Mouse (Mus musculus): ENCODE results near the gene Nostrin. TPM values are rescaled to one million over a fixed set of nuclear protein-coding genes. Genes with fewer than 3 reads are reported as not detected.
A peak's percentile ranks its signal among the peaks of the same experiment; 100 is the strongest.

Gene Nostrin
- polyA plus RNA-seq, 1 experiment from 2014 or later = 2.6 TPM

- no peak for DNase-seq (ENCODE audit: low spot score)
These were observed 55.5 kb downstream of the Nostrin start for GRCm38 (mm10) chr2:69191059-69191458.

GRCm38 (mm10) chr2:69193555-69193954 lies 58.0 kb downstream of the Nostrin start:
- no peak for DNase-seq (ENCODE audit: low spot score)

GRCm38 (mm10) chr2:69205185-69205584 lies 69.6 kb downstream of the Nostrin start:
- no peak for DNase-seq (ENCODE audit: low spot score)

GRCm38 (mm10) chr2:69205791-69206351 lies 70.3 kb downstream of the Nostrin start, which contains the start of gene Spc25:
TSS of gene Spc25 (minus strand) at chr2:69206194.
- peak; percentile 93 for DNase-seq (ENCODE audit: low spot score)

GRCm38 (mm10) chr2:69206523-69206922 lies 70.9 kb downstream of the Nostrin start:
- no peak for DNase-seq (ENCODE audit: low spot score)

- DNase-seq (ENCODE audit: low spot score) = no peak
These were observed 74.1 kb downstream of the Nostrin start for GRCm38 (mm10) chr2:69209684-69210083.

GRCm38 (mm10) chr2:69210773-69211172 lies 75.2 kb downstream of the Nostrin start, which contains the start of gene G6pc2:
TSS of gene G6pc2 (plus strand) at chr2:69211073.
- DNase-seq (ENCODE audit: low spot score) = no peak

GRCm38 (mm10) chr2:69212652-69213051 lies 77.1 kb downstream of the Nostrin start:
- DNase-seq (ENCODE audit: low spot score) = no peak

GRCm38 (mm10) chr2:69215242-69215641 lies 79.6 kb downstream of the Nostrin start:
- DNase-seq (ENCODE audit: low spot score) = no peak

- DNase-seq (ENCODE audit: low spot score) = no peak
These were observed 86.3 kb downstream of the Nostrin start for GRCm38 (mm10) chr2:69221868-69222416.

- no peak for DNase-seq (ENCODE audit: low spot score)
These were observed 87.2 kb downstream of the Nostrin start for GRCm38 (mm10) chr2:69222815-69223214.

- DNase-seq (ENCODE audit: low spot score) = no peak
These were observed 89.1 kb downstream of the Nostrin start for GRCm38 (mm10) chr2:69224724-69225123.

GRCm38 (mm10) chr2:69226876-69227275 lies 91.3 kb downstream of the Nostrin start:
- no peak for DNase-seq (ENCODE audit: low spot score)

GRCm38 (mm10) chr2:69228635-69229034 lies 93.0 kb downstream of the Nostrin start:
- no peak for DNase-seq (ENCODE audit: low spot score)

- DNase-seq (ENCODE audit: low spot score) = no peak
These were observed 94.5 kb downstream of the Nostrin start for GRCm38 (mm10) chr2:69230137-69230536.

GRCm38 (mm10) chr2:69232101-69232500 lies 96.5 kb downstream of the Nostrin start:
- DNase-seq (ENCODE audit: low spot score) = no peak

- DNase-seq (ENCODE audit: low spot score) = no peak
These were observed 99.5 kb downstream of the Nostrin start for GRCm38 (mm10) chr2:69234976-69235678.

Other genes with a start within 250 kb of the Nostrin start
- 205 and 216 TPM in 2 replicates for gene Spc25, start 70.4 kb downstream of the Nostrin start, polyA plus RNA-seq (2015; fragmentation: Nextera tagmentation; extraction: Ambion mirVana)
- gene G6pc2, start 75.3 kb downstream of the Nostrin start, polyA plus RNA-seq (2015; fragmentation: Nextera tagmentation; extraction: Ambion mirVana) = not detected in 2 replicates
- gene Abcb11, start 206.8 kb downstream of the Nostrin start, polyA plus RNA-seq (2015; fragmentation: Nextera tagmentation; extraction: Ambion mirVana) = 0.07 and 0.30 TPM in 2 replicates
- 0.03 and 0.08 TPM in 2 replicates for gene Dhrs9, start 244.6 kb downstream of the Nostrin start, polyA plus RNA-seq (2015; fragmentation: Nextera tagmentation; extraction: Ambion mirVana)